Mouse (Mus musculus): ENCODE measurements around the gene Npas4.
"Not testable (repeated sequence)": the region's sequence is repeated elsewhere in the genome, so short reads cannot be mapped to it uniquely, and the experiment has no call there.

The Npas4 gene

DNA sequence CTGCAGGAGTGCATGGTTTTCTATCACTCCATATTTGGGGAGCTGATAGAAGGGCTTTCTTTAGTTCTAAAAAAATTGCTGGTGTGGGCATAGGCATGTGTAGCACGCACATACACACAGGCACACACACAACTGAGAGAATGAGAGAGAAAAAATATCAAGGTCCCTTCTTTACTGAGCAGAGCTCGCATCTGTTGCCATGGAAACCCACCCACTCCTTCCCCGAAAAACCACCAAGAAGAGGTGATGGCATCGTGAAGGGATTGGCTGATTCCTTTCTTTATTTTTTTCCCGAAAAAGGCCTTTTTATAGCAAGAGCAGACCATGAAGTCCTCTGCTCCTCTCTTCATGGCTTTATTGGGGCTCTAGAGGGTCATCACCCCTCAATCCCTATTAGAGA, 3.9 kb upstream of the Npas4 start:
- DNase-seq (ENCODE audit: low read depth in 2 of 2, low spot score in 2 of 2): no peak

GRCm38 (mm10) chr19:4992904-4993303, 2.8 kb upstream of the Npas4 start:
- no peak for DNase-seq (ENCODE audit: low read depth in 2 of 2, low spot score in 2 of 2)

DNA sequence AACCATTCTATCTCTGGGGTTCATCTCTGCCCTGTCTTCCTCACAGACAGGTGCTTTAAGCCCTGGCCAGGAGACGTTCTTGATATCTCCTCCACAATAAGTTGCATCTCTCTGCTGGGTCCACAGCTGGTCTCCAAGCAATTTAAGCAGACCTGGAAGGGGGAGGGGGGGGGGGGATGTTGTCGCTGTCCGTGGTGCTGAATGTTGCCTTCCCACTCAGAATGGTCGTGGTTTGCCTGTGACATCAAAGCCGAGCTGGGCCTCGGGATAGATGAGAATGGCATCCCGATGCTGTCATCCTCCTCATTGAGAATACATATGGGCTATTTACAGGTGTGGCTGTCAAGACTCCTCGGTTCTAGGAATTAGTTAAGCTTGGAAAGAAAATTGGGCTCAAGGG, 2.3 kb upstream of the Npas4 start:
- no peak for DNase-seq (ENCODE audit: low read depth in 2 of 2, low spot score in 2 of 2)

GRCm38 (mm10) chr19:4990716-4991115, 600 bp upstream of the Npas4 start:
- no peak for DNase-seq (ENCODE audit: low read depth in 2 of 2, low spot score in 2 of 2)

DNA sequence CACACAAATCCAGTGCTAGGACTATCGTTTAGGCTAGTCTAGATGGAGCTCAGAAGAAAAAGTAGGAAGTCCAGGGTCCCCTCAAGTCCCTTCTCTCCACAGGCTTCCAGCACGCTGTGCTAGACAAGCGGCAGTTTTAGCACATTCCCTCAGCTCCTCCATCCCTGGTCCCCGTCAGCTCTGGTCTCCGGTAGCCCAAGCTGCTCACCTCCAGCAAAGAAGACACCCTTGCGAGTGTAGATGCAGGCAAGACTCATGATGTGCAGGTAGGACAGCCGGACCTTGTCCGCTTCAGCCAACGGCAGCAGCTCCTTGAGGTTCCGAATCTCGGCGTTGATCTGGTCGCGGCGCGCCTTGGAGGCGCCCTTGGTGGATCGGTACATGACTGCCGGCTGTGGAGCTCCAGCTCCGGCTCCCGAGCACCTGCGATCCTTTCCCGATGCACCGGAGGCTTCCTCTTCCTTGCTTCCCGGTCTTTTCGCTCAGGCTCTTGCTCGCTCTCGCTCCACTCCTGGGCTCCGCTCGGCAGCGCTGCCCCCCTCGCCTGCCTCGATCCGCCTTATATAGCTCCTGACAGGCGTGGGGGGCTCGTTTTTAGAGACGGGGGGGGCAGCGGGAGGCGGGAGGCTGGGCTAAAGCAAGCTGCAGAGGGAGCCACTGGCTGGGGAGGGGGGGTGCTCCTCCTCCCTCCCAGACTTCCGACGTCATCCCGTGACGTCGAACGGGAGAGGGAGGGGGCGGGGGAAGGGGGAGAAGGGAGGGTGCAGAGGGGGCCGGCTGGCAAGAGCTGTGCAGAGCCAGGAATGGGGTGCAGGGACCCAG, 471 bp downstream of the Npas4 start:
- DNase-seq (ENCODE audit: low read depth in 2 of 2, low spot score in 2 of 2): no peak

- peak; percentile 47 to 63 for DNase-seq (ENCODE audit: low read depth in 2 of 2, low spot score in 2 of 2)
These were observed 1.1 kb downstream of the Npas4 start for GRCm38 (mm10) chr19:4989013-4989412.

DNA sequence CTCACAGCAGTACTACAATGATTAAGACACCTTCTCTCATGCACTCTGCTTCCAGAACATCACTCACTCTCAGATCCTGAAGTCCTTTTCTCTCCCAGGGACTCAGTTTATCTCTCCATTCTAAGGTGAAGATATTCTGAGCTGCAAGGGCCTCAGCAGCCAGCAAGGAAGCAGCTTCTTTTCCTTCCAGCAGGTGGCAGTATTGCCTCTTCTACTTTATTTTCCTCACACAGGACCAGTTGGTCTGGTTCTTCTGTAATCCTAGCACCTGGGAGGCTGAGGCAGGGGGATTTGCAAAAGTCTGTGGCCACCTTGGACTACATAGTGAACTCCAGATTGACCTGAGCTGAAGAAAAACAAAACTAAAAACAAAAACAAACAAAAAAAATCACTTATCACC, 8.3 kb downstream of the Npas4 start:
- peak; percentile 35 to 56 for DNase-seq (ENCODE audit: low read depth in 2 of 2, low spot score in 2 of 2)

- no peak for DNase-seq (ENCODE audit: low read depth in 2 of 2, low spot score in 2 of 2)
These were observed 21.9 kb downstream of the Npas4 start for GRCm38 (mm10) chr19:4968236-4968635.

GRCm38 (mm10) chr19:4961928-4962601, 28.1 kb downstream of the Npas4 start, which contains the start of gene Mrpl11:
Mrpl11 (plus strand) TSS chr19:4962147.
- peak; percentile 83 to 90 for DNase-seq (ENCODE audit: low read depth in 2 of 2, low spot score in 2 of 2)

DNA sequence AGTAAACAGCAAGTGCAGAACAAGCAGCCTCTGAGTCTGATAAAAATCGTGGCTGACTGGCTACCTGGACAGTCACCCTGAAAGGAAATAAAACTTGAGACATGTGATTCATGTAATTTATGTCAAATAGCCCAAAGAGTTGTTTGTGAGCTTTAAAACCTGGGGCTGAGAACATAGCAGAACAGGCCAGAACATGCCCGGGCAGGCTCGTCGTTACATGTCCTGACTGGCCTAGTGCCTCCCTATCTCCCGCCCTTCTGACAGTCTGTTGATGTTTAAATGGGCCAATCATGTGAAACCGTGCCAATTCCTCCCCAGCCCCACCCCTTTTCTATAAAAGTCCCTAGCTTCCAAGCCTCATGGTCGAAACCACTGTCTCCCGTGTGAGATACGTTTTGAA, 41.5 kb downstream of the Npas4 start:
- not testable (repeated sequence) for DNase-seq (ENCODE audit: low read depth in 2 of 2, low spot score in 2 of 2)

GRCm38 (mm10) chr19:4945540-4945939, 44.6 kb downstream of the Npas4 start:
- no peak for DNase-seq (ENCODE audit: low read depth in 2 of 2, low spot score in 2 of 2)

DNA sequence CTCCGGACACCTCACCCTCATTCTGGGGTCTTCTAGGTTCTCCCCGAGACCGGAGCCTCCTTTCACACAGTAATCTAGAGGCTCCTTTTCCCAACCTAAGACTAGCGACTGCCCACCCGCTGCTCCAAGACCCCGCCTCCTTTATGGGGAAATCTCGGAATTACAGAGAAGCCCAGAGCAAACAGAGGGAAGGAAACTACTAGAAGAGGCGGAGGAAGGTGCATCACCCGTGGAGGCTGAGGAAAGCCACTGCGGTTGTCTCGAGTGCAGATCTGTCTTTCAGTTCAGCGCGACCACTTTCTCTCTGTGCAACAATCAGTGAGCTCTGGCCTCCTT, 46.9 kb downstream of the Npas4 start:
- DNase-seq (ENCODE audit: low read depth in 2 of 2, low spot score in 2 of 2): no peak

- DNase-seq (ENCODE audit: low read depth in 2 of 2, low spot score in 2 of 2): peak; percentile 31 to 67
These were observed 47.4 kb downstream of the Npas4 start, which contains the start of gene Peli3 for GRCm38 (mm10) chr19:4942551-4943252. Peli3 (minus strand) TSS chr19:4943127.

- no peak for DNase-seq (ENCODE audit: low read depth in 2 of 2, low spot score in 2 of 2)
These were observed 52.4 kb downstream of the Npas4 start for GRCm38 (mm10) chr19:4937444-4938310.

DNA sequence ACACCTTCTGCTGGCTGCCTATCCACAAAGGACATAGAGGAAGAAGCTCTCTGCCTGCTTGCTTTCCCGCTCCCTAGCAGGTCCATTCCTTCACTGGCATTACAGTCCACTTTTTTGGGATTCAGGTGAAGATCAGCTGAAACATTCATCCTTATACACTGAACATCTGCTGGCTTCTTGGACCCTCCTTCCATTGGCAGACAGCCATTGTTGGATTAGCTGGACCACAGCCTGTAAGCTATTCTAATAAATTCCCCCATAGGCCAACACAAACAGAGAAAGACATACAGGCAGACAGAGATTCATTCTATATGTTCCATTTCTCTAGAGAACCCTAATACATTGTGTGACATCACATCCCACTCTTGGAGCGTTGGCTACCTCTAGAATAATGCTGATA, 53.2 kb downstream of the Npas4 start:
- DNase-seq (ENCODE audit: low read depth in 2 of 2, low spot score in 2 of 2): no peak
